Mouse (Mus musculus): ENCODE measurements around the gene Rtp2. TPM values are rescaled to one million over a fixed set of nuclear protein-coding genes. Genes with fewer than 3 reads are reported as not detected.

Rtp2 gene
- not detected in 2 replicates for polyA plus RNA-seq (2012; rRNA removed)

DNA sequence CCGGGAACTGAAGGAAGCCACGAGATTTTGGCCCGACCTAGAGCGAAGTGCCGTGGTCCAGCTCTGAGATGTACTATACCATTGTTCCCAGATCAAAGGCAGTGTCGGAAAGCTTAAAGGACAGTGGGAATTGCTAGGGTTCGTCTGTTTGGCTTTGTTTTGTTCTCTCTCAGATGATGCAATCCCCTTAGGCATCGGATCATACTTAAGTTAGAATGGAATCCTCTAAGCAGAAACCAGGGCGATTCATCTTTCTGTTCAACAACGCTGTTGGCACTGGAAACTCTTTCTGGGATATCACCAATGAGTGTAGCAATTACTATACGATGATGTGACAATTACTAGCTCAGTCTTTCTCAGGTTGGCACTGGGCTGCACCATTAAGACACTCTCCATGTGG lies at the start of gene Rtp2:
Gene Rtp2 (minus strand): TSS at position 101 of the 400 bp plus-strand sequence.

DNA sequence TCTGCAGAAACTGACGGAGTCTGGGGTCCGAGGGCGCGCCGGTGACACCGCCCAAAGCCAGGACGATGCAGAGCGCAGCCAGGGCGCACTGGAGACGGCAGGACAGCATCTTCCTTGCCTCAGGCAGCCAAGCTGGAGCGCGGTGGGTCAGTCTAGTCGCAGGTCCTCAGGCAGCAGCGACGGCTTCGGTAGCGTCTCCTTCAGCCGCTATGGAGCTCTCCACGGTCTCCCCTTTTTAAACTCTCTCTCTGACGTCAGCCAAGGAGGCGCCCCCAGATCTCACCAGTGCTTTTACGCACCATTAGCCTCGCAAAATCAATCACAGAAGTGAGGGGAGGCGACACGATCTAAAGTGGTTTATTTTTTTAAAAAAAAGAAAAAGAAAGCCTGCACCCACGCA lies 41.6 kb downstream of the Rtp2 start, which contains the start of gene Sst:
Gene Sst (minus strand): TSS at position 323 of the 400 bp plus-strand sequence.

Other genes starting within 250 kb of the Rtp2 start
- gene Sst, start 41.4 kb downstream of the Rtp2 start, polyA plus RNA-seq (2012; rRNA removed), result 76.6 and 87.3 TPM in 2 replicates
- not detected in 2 replicates for gene Gm37419, start 56.1 kb upstream of the Rtp2 start, polyA plus RNA-seq (2012; rRNA removed)
- gene Bcl6, start 56.5 kb upstream of the Rtp2 start, polyA plus RNA-seq (2012; rRNA removed), result 7.7 and 8.0 TPM in 2 replicates

Measured in colon, adult 2 months (tissue).